Mouse (Mus musculus) frontal cortex, postnatal 36 days (tissue): ENCODE data around the gene Cotl1.

Experiments used
- DNase-seq, 2 experiments: peaks; one replicate each; pipeline ENCODE4 v3.0.0; 2022; ENCODE audit warnings: low spot score in 2 of 2

The Cotl1 gene

DNA sequence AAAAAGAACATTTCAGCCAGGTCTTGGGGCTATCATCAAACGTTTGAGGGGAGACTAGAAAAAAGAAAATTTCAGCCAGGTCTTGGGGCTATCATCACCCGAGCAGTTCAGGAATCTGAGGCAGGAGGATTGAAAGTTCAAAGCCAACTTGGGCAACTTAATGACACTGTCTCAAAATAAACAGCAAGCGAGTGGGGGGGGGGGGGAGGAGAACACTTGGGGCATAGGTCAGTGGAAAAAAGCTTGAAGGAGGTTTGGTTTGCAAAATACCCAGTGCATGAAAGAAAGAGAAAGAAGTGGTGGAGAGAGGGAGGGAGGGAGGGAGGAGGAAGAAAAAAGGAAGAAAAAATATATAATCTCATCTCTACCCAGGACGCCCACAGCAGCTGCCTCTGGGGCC is 53.0 kb downstream of the Cotl1 start:
- DNase-seq, result no peak

DNA sequence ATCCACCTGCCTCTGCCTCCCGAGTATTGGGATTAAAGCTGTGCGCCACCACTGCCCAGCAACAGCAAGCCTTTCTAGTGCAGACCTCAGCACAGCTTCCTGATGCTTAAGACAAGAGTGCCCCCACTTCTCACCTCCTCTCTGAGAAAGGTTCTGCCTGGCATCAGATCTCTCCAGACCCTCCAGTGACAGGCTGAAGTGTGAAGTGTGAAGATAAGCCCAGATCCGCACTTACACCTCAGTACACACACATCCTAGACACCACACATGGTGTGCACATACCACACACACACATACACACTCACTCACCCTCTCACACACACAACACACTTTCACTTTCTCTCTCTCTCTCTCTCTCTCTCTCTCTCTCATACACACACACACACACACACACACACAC is 53.5 kb downstream of the Cotl1 start:
- no peak for DNase-seq

DNA sequence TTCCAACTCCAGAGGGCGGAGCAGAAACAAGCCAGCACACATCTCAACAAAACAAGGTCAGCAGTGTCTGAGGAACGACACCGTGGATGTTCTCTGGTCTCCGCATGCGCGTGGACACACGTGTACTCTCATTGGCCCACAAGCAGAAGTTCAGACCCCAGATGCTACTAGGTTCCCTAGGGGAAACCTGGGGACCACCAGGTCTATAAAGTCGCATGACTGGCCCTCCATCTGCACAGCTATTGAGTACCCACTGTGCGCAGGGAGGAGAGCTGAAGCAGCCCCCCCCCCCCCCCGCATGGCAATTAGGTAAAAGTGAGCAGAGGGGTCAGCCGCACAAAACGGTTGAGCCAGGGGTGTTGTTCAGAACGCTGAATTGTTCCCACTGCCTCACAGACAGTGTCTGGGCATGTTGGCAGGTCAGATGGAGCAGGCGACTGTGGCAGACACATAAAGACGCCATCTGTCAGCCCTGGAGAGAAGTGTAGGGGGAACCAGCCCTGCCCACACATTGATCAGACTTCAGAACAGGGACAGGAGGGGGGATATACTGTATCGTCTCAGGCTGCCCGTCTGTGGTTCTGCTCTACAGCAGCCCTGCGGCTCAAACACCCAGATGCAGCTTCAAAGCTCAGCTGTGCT is 54.5 kb downstream of the Cotl1 start:
- no peak for DNase-seq

GRCm38 (mm10) chr8:119784676-119785075 is 55.7 kb downstream of the Cotl1 start:
- no peak for DNase-seq

DNA sequence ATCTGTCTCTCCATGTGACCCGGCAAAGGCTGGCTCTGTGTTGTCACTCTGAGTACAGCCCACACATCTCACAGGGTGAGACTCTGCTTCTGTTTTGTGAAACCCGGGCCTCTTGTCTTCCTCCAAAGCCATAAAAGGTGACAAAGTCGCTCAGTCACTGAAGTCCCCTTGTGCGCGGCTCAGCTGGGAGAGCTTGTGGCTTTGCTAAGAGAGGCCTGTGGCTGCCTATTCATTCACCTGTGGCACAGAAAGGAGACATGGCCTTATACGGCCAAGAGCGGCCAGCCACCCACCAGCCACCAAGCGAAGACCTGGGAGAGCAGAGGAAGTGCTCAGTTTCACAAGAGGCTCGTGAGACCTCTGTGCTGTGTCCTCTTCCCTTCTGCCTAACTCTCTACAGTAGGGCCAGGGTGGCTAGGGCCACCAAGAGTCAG is 56.2 kb downstream of the Cotl1 start:
- DNase-seq, result no peak

- no peak for DNase-seq
Observed at GRCm38 (mm10) chr8:119783579-119783978, 56.8 kb downstream of the Cotl1 start.

GRCm38 (mm10) chr8:119782715-119783114 is 57.6 kb downstream of the Cotl1 start:
- DNase-seq, result peak; percentile 68 to 84

- no peak for DNase-seq
Observed at GRCm38 (mm10) chr8:119781086-119781840, 59.1 kb downstream of the Cotl1 start.

GRCm38 (mm10) chr8:119780402-119781049 is 59.8 kb downstream of the Cotl1 start:
- DNase-seq, result no peak

DNA sequence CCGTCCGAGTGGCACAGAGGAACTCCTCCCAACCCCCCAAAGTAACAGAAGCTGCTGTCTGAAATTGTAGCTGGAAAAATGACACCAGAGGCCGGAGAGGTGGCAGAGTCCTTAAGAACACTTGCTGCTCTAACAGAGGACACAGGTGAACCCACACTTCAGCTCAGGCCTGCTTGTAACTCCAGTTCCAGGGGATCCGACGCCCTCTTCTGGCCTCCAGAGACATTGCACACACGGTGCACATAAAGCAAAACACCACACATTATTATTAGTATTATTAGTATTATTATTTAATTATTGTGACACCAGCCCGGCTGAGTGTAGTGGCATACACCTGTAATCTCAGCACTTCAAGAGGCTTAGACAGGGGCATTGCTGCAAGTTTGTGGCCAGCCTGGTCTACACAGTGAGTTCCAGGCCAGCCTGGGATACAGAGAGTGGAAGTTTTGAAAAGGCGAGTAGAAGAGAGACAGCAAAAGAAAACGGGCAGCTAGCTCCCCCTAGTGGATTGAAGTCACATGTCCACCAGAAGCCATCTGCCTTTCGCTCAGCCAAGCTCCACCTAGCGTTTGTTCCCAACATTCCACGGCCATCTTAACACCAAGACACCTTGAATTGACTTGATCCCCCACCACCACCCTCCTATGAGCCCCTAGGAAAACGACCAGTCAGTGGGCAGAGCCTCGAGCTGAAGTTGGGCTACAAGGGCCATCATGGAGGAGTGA is 61.2 kb downstream of the Cotl1 start:
- DNase-seq, result peak; percentile 81 to 89

- DNase-seq, result peak; percentile 99 to 100
Observed at GRCm38 (mm10) chr8:119778263-119778662, 62.1 kb downstream of the Cotl1 start, which contains the start of gene Tldc1. Gene Tldc1, minus strand, starts transcription at chr8:119778416.

- DNase-seq, result peak; percentile 22 to 42
Observed at GRCm38 (mm10) chr8:119777765-119778164, 62.6 kb downstream of the Cotl1 start.

- DNase-seq, result no peak
Observed at GRCm38 (mm10) chr8:119776668-119777245, 63.6 kb downstream of the Cotl1 start.

DNA sequence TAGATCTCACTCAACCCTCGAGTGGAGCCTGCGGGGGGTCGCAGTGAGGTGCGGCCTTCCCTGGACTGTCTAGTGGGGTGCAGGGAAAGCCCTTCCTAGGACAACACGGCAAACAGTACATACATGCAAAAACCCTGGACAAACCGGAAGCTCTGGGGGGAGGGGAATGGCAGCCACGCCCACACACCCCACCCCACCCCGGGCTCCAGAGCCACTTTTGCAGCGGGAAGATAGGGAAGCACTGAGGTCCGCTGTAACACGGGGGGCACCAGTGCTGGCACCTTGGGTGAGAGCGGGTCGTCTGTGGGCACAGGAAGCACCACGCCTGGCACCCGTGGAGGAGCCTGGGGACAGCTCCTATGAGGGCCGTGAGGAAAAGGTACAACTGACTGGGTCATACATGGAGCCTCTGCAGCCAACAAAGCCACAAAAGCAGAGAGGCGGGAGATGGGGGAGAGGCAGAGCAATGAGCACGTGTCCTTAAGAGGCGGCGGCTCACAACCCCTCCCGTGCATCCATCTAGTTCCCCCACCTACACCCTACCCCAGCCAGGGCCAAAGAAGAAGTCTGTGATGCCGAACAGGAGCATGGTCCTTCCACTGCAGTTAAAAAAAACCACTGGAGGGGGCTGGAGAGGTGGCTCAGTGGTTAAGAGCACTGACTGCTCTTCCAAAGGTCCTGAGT is 74.4 kb downstream of the Cotl1 start:
- no peak for DNase-seq

DNA sequence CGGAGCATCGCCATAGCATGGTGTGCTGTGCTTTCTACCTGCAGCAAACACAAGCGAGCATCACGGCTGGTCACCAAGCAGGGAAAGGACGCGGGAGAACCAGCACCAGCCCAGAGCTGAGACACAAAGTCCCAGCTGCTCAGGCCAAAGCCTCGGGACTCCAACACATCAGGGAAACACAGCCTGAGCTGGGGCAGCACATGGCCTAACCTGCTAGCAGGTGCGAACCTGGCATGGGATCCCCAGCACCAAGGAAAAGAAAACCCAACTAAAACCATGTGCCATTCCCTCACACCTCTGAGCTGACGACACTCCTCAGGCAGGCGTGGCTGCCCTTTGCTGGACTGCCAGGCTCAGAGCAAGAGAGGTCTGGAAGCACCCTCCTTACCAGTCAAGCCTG is 75.0 kb downstream of the Cotl1 start:
- DNase-seq, result no peak

GRCm38 (mm10) chr8:119762226-119763220 is 77.8 kb downstream of the Cotl1 start:
- no peak for DNase-seq

DNA sequence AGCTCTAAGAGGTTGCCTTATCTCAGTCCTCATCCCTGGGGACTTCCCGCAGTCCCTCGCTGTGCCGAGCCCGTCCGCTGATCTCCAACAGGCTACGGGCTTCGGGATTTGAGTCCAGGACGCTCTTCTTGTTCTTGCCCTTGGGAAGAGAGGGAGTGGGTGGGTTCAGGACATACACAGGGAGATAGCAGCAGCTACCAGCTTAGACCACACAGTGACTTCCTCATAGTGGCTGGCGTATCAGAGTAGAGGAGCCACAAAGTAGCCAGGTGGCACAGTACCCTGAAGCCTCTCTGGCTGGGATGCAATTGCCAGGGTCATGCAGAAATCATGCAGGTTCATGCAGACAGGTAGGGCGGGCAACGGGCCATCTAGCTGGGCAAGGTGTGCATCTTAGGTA is 78.7 kb downstream of the Cotl1 start:
- no peak for DNase-seq
